Comparison of ENCODE assay signal across 23 mouse cellular contexts in the genomic region with DNA sequence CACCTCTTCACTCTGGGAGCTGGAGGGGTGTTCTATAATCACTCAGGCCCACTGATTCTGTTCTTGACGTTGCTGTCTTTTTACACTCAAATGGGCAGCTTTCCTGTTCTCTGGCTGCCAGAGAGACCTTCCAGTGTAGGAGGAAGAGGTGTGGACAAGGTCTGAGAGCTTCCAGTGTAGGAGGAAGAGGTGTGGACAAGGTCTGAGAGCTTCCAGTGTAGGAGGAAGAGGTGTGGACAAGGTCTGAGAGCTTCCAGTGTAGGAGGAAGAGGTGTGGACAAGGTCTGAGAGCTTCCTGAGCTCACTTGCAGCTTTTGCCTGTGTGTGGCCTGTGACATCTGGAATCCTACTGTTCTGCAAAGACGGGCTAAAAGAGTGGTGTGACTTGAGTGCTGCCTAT. TPM values are rescaled to one million over a fixed set of nuclear protein-coding genes. Genes with fewer than 3 reads are reported as not detected.
DNase-seq lines count a peak whose midpoint lies in the region; ATAC-seq and TF ChIP-seq lines count a peak whose summit lies in the region.
"Not testable (repeated sequence)": the region's sequence is repeated elsewhere in the genome, so short reads cannot be mapped to it uniquely, and the experiment has no call there.
"Had no signal": no experiment of that assay in that cellular context is flagged by ENCODE, and none has a peak within 500 bp of the region (broad histone marks: within the 10 kb centered on the region; RNA-seq: fewer than 3 reads in every experiment).

No protein-coding gene starts in this region.

- DNase-seq in CH12.LX (ENCODE audit: extremely low read depth); gastrocnemius, adult 2 months: not testable (repeated sequence)
- DNase-seq in heart, adult 9 months (ENCODE audit: low spot score in 2 of 2) = peak; percentile 39 to 65
- DNase-seq in kidney, postnatal 0 days (ENCODE audit: low spot score) = peak; percentile 15
- peak; percentile 1 for DNase-seq in stomach, postnatal 0 days (ENCODE audit: low spot score)

- not testable (repeated sequence) for H3K79me2 ChIP-seq in CH12.LX (replicated peaks; ENCODE audit: control insufficient read depth, extremely low read depth, insufficient read depth, poor library complexity, severe bottlenecking)

- dilution Hi-C loops in CH12.LX (cut with MboI; ENCODE audit: extremely low pct_ligation_motif_present, extremely low pct_unique_long_range_greater_than_20kb, low sequenced_read_pairs) = not testable (repeated sequence)

- H3K9ac ChIP-seq in CH12.LX (ENCODE audit: insufficient read depth, low read depth); heart, embryonic 15.5 days; kidney, postnatal 0 days (ENCODE audit: low read depth, low read length); stomach, postnatal 0 days (ENCODE audit: low read length): not testable (repeated sequence)

- 8% methylated on average over 2 of the region's 2 CpGs for WGBS in heart, embryonic 15.5 days
- 23% methylated on average over 2 of the region's 2 CpGs for WGBS in kidney, postnatal 0 days
- 38% methylated on average over 2 of the region's 2 CpGs for WGBS in stomach, postnatal 0 days

- TF ChIP-seq CTCF in CH12.LX (conservative IDR thresholded peaks at IDR 0.05 in 1 of 2, IDR thresholded peaks at IDR 0.05 in 1 of 2; ENCODE audit: low read depth in 2 of 2, low read length in 2 of 2); gastrocnemius, adult 2 months (IDR thresholded peaks at IDR 0.05); kidney, postnatal 0 days (IDR thresholded peaks at IDR 0.05; ENCODE audit: low read depth); stomach, postnatal 0 days (IDR thresholded peaks at IDR 0.05; ENCODE audit: low read depth): not testable (repeated sequence)

- in situ Hi-C loops in CH12.LX (cut with MboI; ENCODE audit: low pct_ligation_motif_present, low pct_unique_long_range_greater_than_20kb, low sequenced_read_pairs) = not testable (repeated sequence)

- TF ChIP-seq EP300 in CH12.LX (IDR thresholded peaks at IDR 0.05; ENCODE audit: low read length); stomach, postnatal 0 days (optimal IDR thresholded peaks at IDR 0.05): not testable (repeated sequence)

- ATAC-seq in heart, embryonic 15.5 days (replicated peaks; ENCODE audit: insufficient number of reproducible peaks, insufficient read depth, low FRiP score, low read depth) = peak; percentile 70
- ATAC-seq in hematopoietic stem cell, adult 5-6 weeks (replicated peaks in 1 of 2; ENCODE audit: insufficient read depth in 1 of 2, low FRiP score in 2 of 2, low TSS enrichment in 1 of 2, low read depth in 1 of 2, poor library complexity in 2 of 2, severe bottlenecking in 2 of 2) = peak; percentile 10 to 22; a peak in 1 of 4 replicates
- not testable (repeated sequence) for ATAC-seq in kidney, postnatal 0 days (replicated peaks; ENCODE audit: low FRiP score, low read depth); stomach, postnatal 0 days (ENCODE audit: low FRiP score, low TSS enrichment)

- not testable (repeated sequence) for H3K27me3 ChIP-seq in CH12.LX (replicated peaks); kidney, postnatal 0 days (ENCODE audit: insufficient read depth, low read length); stomach, postnatal 0 days (ENCODE audit: control insufficient read depth, insufficient read depth, low read length)
- peaks cover 77% of the 10 kb centered on the region for H3K27me3 ChIP-seq in heart, embryonic 15.5 days

- not testable (repeated sequence) for H3K36me3 ChIP-seq in CH12.LX (replicated peaks in 1 of 2; ENCODE audit: control insufficient read depth in 1 of 2, insufficient read depth in 1 of 2, low read length in 1 of 2); heart, embryonic 15.5 days; kidney, postnatal 0 days (ENCODE audit: insufficient read depth, low read length); stomach, postnatal 0 days (ENCODE audit: control insufficient read depth, insufficient read depth, low read length)

- not testable (repeated sequence) for TF ChIP-seq POLR2A in CH12.LX (IDR thresholded peaks at IDR 0.05; ENCODE audit: low read depth, low read length)

- H3K27ac ChIP-seq in CH12.LX (ENCODE audit: insufficient read depth, low read depth); kidney, postnatal 0 days; stomach, postnatal 0 days (replicated peaks): not testable (repeated sequence)
- H3K27ac ChIP-seq in gastrocnemius, adult 2 months = peak overlapping the region; percentile 90
- peak overlapping the region; percentile 49 for H3K27ac ChIP-seq in heart, embryonic 15.5 days

- H3K4me1 ChIP-seq in CH12.LX (ENCODE audit: control insufficient read depth in 1 of 2, insufficient read depth in 2 of 2); kidney, postnatal 0 days (replicated peaks; ENCODE audit: insufficient read depth, low read length); stomach, postnatal 0 days (replicated peaks; ENCODE audit: control insufficient read depth, insufficient read depth): not testable (repeated sequence)
- H3K4me1 ChIP-seq in heart, embryonic 15.5 days (replicated peaks) = peaks cover 16% of the 10 kb centered on the region

- H3K9me3 ChIP-seq in CH12.LX (replicated peaks; ENCODE audit: low read length); heart, embryonic 15.5 days (replicated peaks); kidney, postnatal 0 days (replicated peaks; ENCODE audit: low read length); stomach, postnatal 0 days (ENCODE audit: control insufficient read depth, low read length): not testable (repeated sequence)

- intact Hi-C loops in gastrocnemius, adult 2 months (cut with DNase I) = not testable (repeated sequence)

- not testable (repeated sequence) for TF ChIP-seq RAD21 in CH12.LX (IDR thresholded peaks at IDR 0.05; ENCODE audit: low read depth, low read length)

- peak overlapping the region in 2 of 3 experiments; percentile 23 to 38 for H3K4me3 ChIP-seq in CH12.LX (replicated peaks in 1 of 3; ENCODE audit: low read depth in 2 of 3, low read length in 2 of 3, poor library complexity in 1 of 3)
- peak overlapping the region; percentile 9; the same call in 1 of the 2 replicates for H3K4me3 ChIP-seq in gastrocnemius, adult 2 months
- H3K4me3 ChIP-seq in heart, embryonic 15.5 days; kidney, postnatal 0 days (replicated peaks; ENCODE audit: low read depth, low read length); stomach, postnatal 0 days (ENCODE audit: low read depth, low read length): not testable (repeated sequence)

- not testable (repeated sequence) for H3K4me2 ChIP-seq in CH12.LX (ENCODE audit: insufficient read depth, low read depth, poor library complexity, severe bottlenecking); stomach, postnatal 0 days (replicated peaks; ENCODE audit: low read depth)
- peak overlapping the region; percentile 14 for H3K4me2 ChIP-seq in heart, embryonic 15.5 days
- 0 out of 2 replicates have a peak overlapping the region, but pooled peaks have one; percentile 18 for H3K4me2 ChIP-seq in kidney, postnatal 0 days (ENCODE audit: low read length)

RNA-seq across cellular contexts. Expression of gene Timp4, which starts 11.6 kb away (rescaled TPM):
- total RNA-seq in CH12.LX (2012; rRNA removed) (not detected in 2 replicates), CH12.LX (2014; rRNA removed) (not detected in 2 replicates)
- 0.12 TPM in 1 of 2 replicates, not detected in the other for polyA plus RNA-seq in CH12.LX (2012; ENCODE audit: insufficient read length, low read depth)
- total RNA-seq in gastrocnemius, adult 2 months (2021) = 10 to 100 TPM; 20.7 to 23.0 TPM
- polyA plus RNA-seq in heart, embryonic 15.5 days (2015; fragmentation: Nextera tagmentation; extraction: Ambion mirVana) = 0.48 and 0.90 TPM in 2 replicates
- not detected in 2 replicates for total RNA-seq in hematopoietic stem cell, adult 5-6 weeks (2017)
- 0.15 and 0.36 TPM in 2 replicates for polyA plus RNA-seq in kidney, postnatal 0 days (2015; fragmentation: Nextera tagmentation; extraction: Ambion mirVana)
- polyA plus RNA-seq in stomach, postnatal 0 days (2015; fragmentation: Nextera tagmentation; extraction: Ambion mirVana) = 1.0 and 1.9 TPM in 2 replicates
- total RNA-seq: granulocyte monocyte progenitor cell, adult 5-6 weeks; MEL had no signal

RNA-seq across cellular contexts. Expression of gene Gm17482, which starts 13.3 kb away (rescaled TPM):
- total RNA-seq in CH12.LX (2012; rRNA removed) (not detected in 2 replicates), CH12.LX (2014; rRNA removed) (not detected in 2 replicates)
- not detected in 2 replicates for polyA plus RNA-seq in CH12.LX (2012; ENCODE audit: insufficient read length, low read depth)
- total RNA-seq in gastrocnemius, adult 2 months (2021) = not detected
- not detected in 2 replicates for polyA plus RNA-seq in heart, embryonic 15.5 days (2015; fragmentation: Nextera tagmentation; extraction: Ambion mirVana)
- total RNA-seq in hematopoietic stem cell, adult 5-6 weeks (2017) = not detected in 2 replicates
- not detected in 2 replicates for polyA plus RNA-seq in kidney, postnatal 0 days (2015; fragmentation: Nextera tagmentation; extraction: Ambion mirVana)
- polyA plus RNA-seq in stomach, postnatal 0 days (2015; fragmentation: Nextera tagmentation; extraction: Ambion mirVana) = not detected in 2 replicates
- total RNA-seq: adrenal gland, postnatal 10 days; adrenal gland, postnatal 4 days; forebrain, postnatal 0 days; gastrocnemius, adult 18-20 months; gastrocnemius, postnatal 25 days; granulocyte monocyte progenitor cell, adult 5-6 weeks; heart, postnatal 10 days; MEL had no signal
- polyA plus RNA-seq: brain, embryonic 14.5 days; CD4-positive, CD25-positive, alpha-beta regulatory T cell, adult 4 months; embryonic facial prominence, embryonic 10.5 days; embryonic facial prominence, embryonic 14.5 days; forebrain, embryonic 13.5 days; forebrain, postnatal 0 days; hindbrain, embryonic 10.5 days; hindbrain, embryonic 14.5 days; intestine, embryonic 16.5 days had no signal
